Mouse (Mus musculus) B cell, adult 67 days (primary cell): ENCODE measurements around the gene 1810030O07Rik. TPM values are rescaled to one million over a fixed set of nuclear protein-coding genes. Genes with fewer than 3 reads are reported as not detected.

Experiments used
- total RNA-seq, 2 experiments: library from RNA; stranded (reverse); gene quantifications; 4 replicates each; pipeline ENCODE4 v1.2.4; 2023

1810030O07Rik gene
- total RNA-seq, result 10 to 100 TPM; 22.3 to 32.4 TPM

DNA sequence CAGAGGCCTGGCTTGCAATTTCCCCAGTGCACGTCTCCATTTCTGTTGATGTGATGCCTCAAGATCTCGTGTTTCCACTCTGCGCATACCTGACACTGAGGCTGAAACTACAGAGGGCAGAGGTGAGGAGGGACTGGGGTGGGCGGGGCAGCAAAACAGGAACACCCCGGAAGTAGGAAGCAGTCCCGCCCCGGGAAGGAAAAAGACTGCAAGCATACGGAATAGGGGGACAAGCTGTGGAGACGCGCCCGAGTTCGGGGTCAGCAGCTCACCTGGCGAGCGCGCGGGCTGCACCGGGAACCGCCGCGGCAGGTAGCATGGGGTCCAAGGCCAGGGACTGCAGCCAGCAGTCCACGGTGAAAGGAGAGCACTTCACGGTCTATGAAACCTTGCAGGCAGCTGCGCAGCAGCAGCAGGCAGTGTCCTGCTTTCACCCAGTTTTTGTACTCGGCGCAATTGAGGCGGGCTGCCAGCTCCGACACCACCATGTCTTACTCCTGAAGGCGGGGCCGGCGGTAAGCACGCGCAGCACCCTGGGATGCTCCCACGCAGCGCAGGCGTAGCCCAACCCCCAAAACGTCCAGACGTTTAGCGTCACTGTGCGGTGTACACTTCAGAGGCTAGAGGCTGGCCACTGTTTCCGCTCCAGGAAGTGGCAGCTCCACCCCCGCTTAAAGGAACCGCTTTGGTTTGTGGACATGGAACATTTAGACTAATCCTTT, at the start of gene 1810030O07Rik:
Gene 1810030O07Rik, minus strand, starts transcription at position 615 of the 722 bp plus-strand sequence.

Other genes starting within 250 kb of the 1810030O07Rik start
- gene Atp6ap2, start 85.9 kb downstream of the 1810030O07Rik start, total RNA-seq, result 10 to 100 TPM; 56.8 to 62.9 TPM
- gene Med14, start 88.4 kb upstream of the 1810030O07Rik start, total RNA-seq, result 10 to 100 TPM; 45.5 to 46.5 TPM